Mouse (Mus musculus) neural tube, postnatal 0 days (tissue): ENCODE results near the gene Ddx43. TPM values are rescaled to one million over a fixed set of nuclear protein-coding genes. Genes with fewer than 3 reads are reported as not detected.

ENCODE experiments used
- polyA plus RNA-seq: library from polyadenylated mRNA; unstranded; fragments of >200 nt; fragmentation: Nextera tagmentation; extraction: Ambion mirVana; gene quantifications from 2 replicates; pipeline ENCODE4 v1.2.1, GENCODE M21; 2015

Ddx43 gene
- polyA plus RNA-seq, result 0.20 and 0.40 TPM in 2 replicates

DNA sequence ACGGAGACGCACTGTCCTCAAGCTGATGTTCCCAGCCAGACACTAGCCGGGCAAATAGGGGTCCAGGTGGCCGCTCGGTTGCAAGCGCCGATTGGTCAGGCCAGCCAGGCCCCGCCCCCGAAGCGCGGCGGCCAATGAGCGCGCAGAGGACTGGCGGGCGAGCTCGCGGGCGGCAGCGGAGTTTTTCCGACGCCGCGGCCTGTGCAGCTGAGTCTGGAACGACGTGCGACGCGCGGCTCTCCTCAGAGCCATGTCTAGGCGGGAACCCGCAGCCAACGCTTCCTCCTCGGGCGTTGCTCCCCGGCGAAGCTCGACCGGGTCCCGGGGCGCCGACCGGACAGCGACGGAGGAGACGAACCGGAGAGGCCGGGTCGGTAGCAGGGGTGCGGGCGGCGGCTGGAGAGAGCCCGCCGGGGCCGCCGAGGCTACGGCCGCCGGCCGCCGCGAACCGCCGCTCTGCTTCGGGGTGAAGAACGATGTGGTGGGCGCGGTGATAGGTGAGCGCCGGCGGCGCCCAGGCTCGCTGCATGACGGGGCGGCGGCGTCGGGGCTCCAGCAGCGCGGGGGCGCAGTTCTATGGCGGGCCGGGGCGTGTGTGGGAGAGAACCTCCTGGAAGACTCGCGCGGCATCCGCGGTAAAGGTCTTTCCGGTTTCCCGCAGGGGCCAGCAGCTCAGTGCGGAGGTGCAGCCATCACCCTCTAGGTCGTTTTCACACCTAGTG is at the start of gene Ddx43:
Gene Ddx43 (plus strand): TSS at position 148 of the 722 bp plus-strand sequence.

DNA sequence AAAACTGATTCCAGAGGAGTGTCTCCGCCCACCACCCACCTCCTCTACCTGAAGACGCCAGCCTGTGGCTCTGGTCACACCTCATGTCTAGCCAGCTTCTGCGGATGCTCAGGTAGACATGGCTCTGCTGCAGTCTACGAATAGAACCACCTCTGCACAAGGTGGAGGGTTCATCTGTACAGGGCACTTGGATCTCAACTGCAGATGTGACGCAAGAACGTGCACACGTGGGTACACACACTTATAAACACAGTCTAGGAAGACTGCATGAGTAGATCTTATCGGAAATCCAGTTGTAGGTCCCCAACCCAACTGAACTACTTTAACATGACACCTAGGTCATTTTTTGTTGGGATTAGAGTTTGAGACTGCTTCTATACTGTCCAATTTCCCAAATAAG is 40.0 kb upstream of the Ddx43 start, which contains the start of gene Gsta2:
Gene Gsta2 (minus strand): TSS at position 178 of the 400 bp plus-strand sequence.

DNA sequence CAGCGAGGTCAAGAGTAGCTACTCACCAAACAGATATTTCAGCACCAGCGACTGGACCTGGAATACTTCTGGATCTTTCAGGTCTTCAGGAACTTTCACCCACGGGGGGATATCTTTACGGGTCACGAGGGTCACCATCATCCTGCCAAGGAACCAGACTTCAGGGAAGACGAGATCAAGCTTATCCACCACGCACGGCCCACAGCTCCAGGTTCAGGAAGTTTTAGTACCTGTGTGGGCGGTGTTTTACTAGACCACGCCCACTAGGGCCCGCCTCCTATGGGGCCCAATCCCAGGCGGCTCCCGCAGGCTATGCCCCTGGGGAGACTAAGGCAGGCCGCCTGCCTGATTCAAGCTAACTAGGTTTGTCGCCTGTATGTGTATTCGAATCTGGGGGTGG is 27.6 kb upstream of the Ddx43 start, which contains the start of gene Dppa5a:
Gene Dppa5a (minus strand): TSS at position 219 of the 400 bp plus-strand sequence.

DNA sequence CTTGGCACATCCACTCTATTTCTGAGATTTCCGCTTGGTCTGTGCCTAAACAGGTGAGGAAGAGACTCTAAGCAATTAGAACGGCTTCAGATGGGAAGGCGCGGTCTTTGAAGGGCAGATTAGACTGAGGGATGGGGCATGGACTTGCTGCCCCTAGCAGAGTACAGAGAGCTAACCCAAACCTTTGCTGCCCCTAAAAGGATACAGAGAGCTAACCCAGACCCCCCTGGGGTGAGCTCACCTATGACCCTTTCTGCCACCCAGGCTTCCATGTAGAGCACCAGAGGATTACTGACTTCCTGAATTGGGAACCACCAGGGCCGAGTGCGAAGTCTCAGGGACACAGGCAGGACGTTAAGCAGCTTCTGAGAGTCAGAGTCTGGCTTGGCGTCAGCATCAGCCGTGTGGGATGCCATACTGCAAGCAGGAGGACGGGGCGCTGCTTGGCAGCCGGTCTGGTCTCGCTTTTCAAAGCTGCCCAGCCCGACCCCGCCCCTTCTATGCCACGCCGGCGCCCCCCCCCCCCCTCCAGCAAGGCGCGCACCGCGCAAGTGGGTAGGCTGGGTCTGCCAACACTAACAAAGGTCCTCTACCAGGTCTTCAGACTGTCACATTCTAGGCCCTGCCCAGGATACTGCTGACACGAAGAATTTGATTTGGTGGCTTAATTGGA is 17.3 kb upstream of the Ddx43 start, which contains the start of gene Ooep:
Gene Ooep (minus strand): TSS at position 613 of the 673 bp plus-strand sequence.

DNA sequence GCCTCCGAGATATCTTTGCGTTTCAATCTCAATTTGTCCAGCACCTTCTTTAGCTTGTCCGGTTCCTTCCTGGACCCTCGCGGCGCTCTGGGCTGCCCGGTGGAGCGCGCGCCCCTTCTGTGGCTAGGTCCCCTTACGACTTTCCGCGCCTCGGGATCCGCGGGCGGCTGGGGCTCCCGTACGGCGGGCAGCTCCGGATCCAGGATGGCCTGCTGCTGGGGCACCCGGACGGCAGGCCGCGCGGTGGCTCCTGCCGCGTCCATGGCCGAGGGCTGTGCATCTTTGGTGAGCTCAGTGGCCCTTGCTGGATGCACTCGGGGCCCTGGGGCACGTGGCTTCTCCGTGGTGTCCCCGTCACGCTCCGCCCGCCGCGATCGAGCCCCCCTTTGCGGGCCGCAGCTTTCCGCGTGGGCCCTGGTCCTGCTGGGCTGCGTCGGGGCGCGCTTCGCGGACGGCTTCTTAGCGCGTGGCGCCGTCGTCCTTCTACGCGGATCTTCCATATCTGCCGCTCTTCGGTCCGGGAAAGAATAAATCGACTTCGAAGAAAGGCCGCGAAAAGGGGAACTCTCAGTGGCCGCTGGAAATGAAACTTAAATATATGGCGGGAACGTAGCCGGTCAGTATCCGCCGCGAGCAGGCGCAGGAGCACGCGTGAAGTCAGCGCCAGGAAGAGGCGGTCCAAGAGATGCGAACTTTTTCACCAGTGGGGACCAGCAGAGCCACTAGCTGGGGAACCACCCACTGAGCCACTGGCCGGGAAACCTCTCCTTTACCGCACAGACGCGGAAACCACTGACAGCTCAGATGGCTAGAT is 47.2 kb downstream of the Ddx43 start, which contains the start of gene Cgas:
Gene Cgas (minus strand): TSS at position 659 of the 814 bp plus-strand sequence.

DNA sequence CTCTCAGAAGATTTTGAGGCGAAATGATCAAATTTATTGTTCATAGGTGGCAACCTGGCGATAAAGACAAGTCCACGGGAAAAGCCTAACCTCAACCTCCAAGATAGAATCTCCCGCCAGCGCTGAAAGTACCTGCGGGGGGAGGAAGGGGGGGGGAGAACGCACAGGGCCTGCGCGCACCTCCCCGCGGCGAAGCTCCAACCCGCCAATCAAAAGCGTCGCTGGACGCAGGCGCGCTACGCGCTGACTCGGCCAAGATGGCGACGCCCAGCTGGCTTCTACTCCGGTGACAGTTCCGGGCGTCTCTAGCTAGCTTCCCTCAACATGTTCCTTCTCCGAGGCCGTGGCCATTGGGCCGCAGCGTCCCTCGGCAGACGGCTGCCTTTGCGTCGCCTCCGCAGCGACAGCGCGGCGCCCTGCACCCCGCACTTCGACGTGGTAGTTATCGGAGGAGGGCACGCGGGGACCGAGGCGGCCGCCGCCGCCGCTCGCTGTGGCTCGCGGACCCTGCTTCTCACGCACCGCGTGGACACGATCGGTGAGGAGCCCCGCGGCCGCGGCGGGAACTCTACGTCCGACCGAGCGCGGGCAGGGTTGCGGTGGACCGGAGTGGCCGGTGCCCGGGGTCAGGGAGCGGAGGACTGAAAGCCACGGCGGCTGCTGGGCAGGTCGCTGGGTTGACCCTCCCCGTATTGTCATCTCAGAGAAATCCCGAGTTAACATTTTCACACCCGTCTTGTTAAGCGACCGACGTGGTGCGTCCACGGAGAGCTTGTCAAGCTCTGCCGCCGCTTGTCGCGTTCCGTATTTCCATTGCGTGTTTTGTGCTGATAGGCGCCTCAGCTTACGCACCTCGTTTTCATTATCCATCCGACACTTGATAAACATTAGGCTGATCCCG is 52.6 kb downstream of the Ddx43 start, which contains the start of the genes Mto1 and Gm17324:
Gene Mto1 (plus strand): TSS at position 236 of the 901 bp plus-strand sequence.
Gene Gm17324 (minus strand): TSS at position 814 of the 901 bp plus-strand sequence.

Other genes starting within 250 kb of the Ddx43 start
- gene Gsta4, start 213.0 kb upstream of the Ddx43 start, polyA plus RNA-seq, result 53.6 and 62.7 TPM in 2 replicates
- gene Gsta1, start 165.1 kb upstream of the Ddx43 start, polyA plus RNA-seq, result not detected in 2 replicates
- not detected in 2 replicates for gene Gm3776, start 138.6 kb upstream of the Ddx43 start, polyA plus RNA-seq
- gene Gm10639, start 105.9 kb upstream of the Ddx43 start, polyA plus RNA-seq, result not detected in 2 replicates
- not detected in 2 replicates for gene Omt2a, start 81.0 kb upstream of the Ddx43 start, polyA plus RNA-seq
- not detected in 2 replicates for gene Omt2b, start 68.2 kb upstream of the Ddx43 start, polyA plus RNA-seq
- gene Gsta2, start 40.0 kb upstream of the Ddx43 start, polyA plus RNA-seq, result not detected in 2 replicates
- gene Dppa5a, start 27.6 kb upstream of the Ddx43 start, polyA plus RNA-seq, result 5.0 and 5.3 TPM in 2 replicates
- gene Ooep, start 17.1 kb upstream of the Ddx43 start, polyA plus RNA-seq, result 3.8 and 4.1 TPM in 2 replicates
- 0.76 and 1.2 TPM in 2 replicates for gene Cgas, start 47.5 kb downstream of the Ddx43 start, polyA plus RNA-seq
- 25.7 and 26.4 TPM in 2 replicates for gene Mto1, start 52.4 kb downstream of the Ddx43 start, polyA plus RNA-seq
- 3.4 and 4.8 TPM in 2 replicates for gene Gm17324, start 53.0 kb downstream of the Ddx43 start, polyA plus RNA-seq
- gene Eef1a1, start 93.4 kb downstream of the Ddx43 start, polyA plus RNA-seq, result 2,333 and 2,366 TPM in 2 replicates
- 14.6 and 15.0 TPM in 2 replicates for gene Slc17a5, start 192.3 kb downstream of the Ddx43 start, polyA plus RNA-seq
- gene Cd109, start 219.8 kb downstream of the Ddx43 start, polyA plus RNA-seq, result 2.1 and 2.5 TPM in 2 replicates